ENCODE assay signal across 15 mouse cellular contexts in genomic region chr9:37025913-37026312, GRCm38 (mm10).
DNase-seq lines count a peak whose midpoint lies in the region; ATAC-seq and TF ChIP-seq lines count a peak whose summit lies in the region.
"Had no signal": no experiment of that assay in that cellular context is flagged by ENCODE, and none has a peak within 500 bp of the region (broad histone marks: within the 10 kb centered on the region; RNA-seq: fewer than 3 reads in every experiment).

No protein-coding gene starts in this region.

- 12% methylated on average over 3 of the region's 3 CpGs for WGBS in forebrain, embryonic 16.5 days
- WGBS in hindbrain, embryonic 16.5 days = 20% methylated on average over 3 of the region's 3 CpGs
- 7% methylated on average over 3 of the region's 3 CpGs for WGBS in neural tube, embryonic 12.5 days

- no peaks in the 10 kb centered on the region for H3K36me3 ChIP-seq in forebrain, embryonic 16.5 days (ENCODE audit: control insufficient read depth, insufficient read depth)
- H3K36me3 ChIP-seq in hindbrain, embryonic 16.5 days (ENCODE audit: control insufficient read depth, insufficient read depth, low read length) = no peaks in the 10 kb centered on the region
- no peaks in the 10 kb centered on the region for H3K36me3 ChIP-seq in neural tube, embryonic 12.5 days

- intact Hi-C loops in left cerebral cortex, adult 2 months (cut with DNase I) = no loop called here

- no peak overlapping the region for H3K4me3 ChIP-seq in left cerebral cortex, adult 2 months
- H3K4me3 ChIP-seq in forebrain, embryonic 16.5 days (replicated peaks; ENCODE audit: low read length) = no peak overlapping the region
- H3K4me3 ChIP-seq in hindbrain, embryonic 16.5 days (ENCODE audit: low read length) = no peak overlapping the region
- no peak overlapping the region for H3K4me3 ChIP-seq in neural tube, embryonic 12.5 days

- no peak overlapping the region for H3K4me2 ChIP-seq in forebrain, embryonic 16.5 days (ENCODE audit: low read length)
- H3K4me2 ChIP-seq in hindbrain, embryonic 16.5 days (ENCODE audit: low read length) = no peak overlapping the region
- 0 out of 2 replicates have a peak overlapping the region, but pooled peaks have one; percentile 7 for H3K4me2 ChIP-seq in neural tube, embryonic 12.5 days (replicated peaks)

- H3K27me3 ChIP-seq in forebrain, embryonic 16.5 days (replicated peaks; ENCODE audit: control insufficient read depth, insufficient read depth, low read length) = no peaks in the 10 kb centered on the region
- no peaks in the 10 kb centered on the region for H3K27me3 ChIP-seq in hindbrain, embryonic 16.5 days (replicated peaks; ENCODE audit: control insufficient read depth, insufficient read depth, low read length)
- no peaks in the 10 kb centered on the region for H3K27me3 ChIP-seq in neural tube, embryonic 12.5 days (replicated peaks)

- H3K4me1 ChIP-seq in forebrain, embryonic 16.5 days (replicated peaks; ENCODE audit: control insufficient read depth, insufficient read depth, low read length) = peaks cover 52% of the 10 kb centered on the region
- peaks cover 20% of the 10 kb centered on the region for H3K4me1 ChIP-seq in hindbrain, embryonic 16.5 days (ENCODE audit: control insufficient read depth, insufficient read depth, low read depth, low read length)
- peaks cover 73% of the 10 kb centered on the region for H3K4me1 ChIP-seq in neural tube, embryonic 12.5 days

- 0 out of 2 replicates have a peak overlapping the region, but pooled peaks have one; percentile 21 for H3K27ac ChIP-seq in left cerebral cortex, adult 2 months
- H3K27ac ChIP-seq in forebrain, embryonic 16.5 days (ENCODE audit: low read length) = peak overlapping the region; percentile 79
- 0 out of 2 replicates have a peak overlapping the region, but pooled peaks have one; percentile 31 for H3K27ac ChIP-seq in hindbrain, embryonic 16.5 days (ENCODE audit: low read depth, low read length)
- 0 out of 2 replicates have a peak overlapping the region, but pooled peaks have one; percentile 33 for H3K27ac ChIP-seq in neural tube, embryonic 12.5 days

- no peak for TF ChIP-seq CTCF in left cerebral cortex, adult 2 months (IDR thresholded peaks at IDR 0.05)

- DNase-seq in left cerebral cortex, adult 2 months (ENCODE audit: extremely low spot score in 1 of 2, low spot score in 2 of 2) = no peak
- no peak for DNase-seq in left cerebral cortex, adult 9 months (ENCODE audit: low spot score in 2 of 2)
- DNase-seq in heart, postnatal 4 days = no peak
- DNase-seq in natural killer cell, adult 2 months (ENCODE audit: low spot score in 2 of 2) = no peak
- no peak for DNase-seq in yolk sac, embryonic 10.5 days (ENCODE audit: low spot score)
- DNase-seq: adrenal gland, adult 2 months; cerebellum, adult 18-20 months; gastrocnemius, postnatal 25 days; kidney, adult 9 months; liver; liver, postnatal 0 days; lung, postnatal 14 days had no signal

- H3K9ac ChIP-seq in forebrain, embryonic 16.5 days (replicated peaks; ENCODE audit: low read depth, low read length) = no peak overlapping the region
- H3K9ac ChIP-seq in hindbrain, embryonic 16.5 days (ENCODE audit: low read depth, low read length) = no peak overlapping the region
- no peak overlapping the region for H3K9ac ChIP-seq in neural tube, embryonic 12.5 days
- H3K9ac ChIP-seq: liver, postnatal 0 days had no signal

- H3K9me3 ChIP-seq in forebrain, embryonic 16.5 days (ENCODE audit: control insufficient read depth, low read length) = no peaks in the 10 kb centered on the region
- no peaks in the 10 kb centered on the region for H3K9me3 ChIP-seq in hindbrain, embryonic 16.5 days (ENCODE audit: control insufficient read depth, low read length)
- no peaks in the 10 kb centered on the region for H3K9me3 ChIP-seq in neural tube, embryonic 12.5 days

- ATAC-seq in forebrain, embryonic 16.5 days = peak; percentile 78
- no peak for ATAC-seq in hindbrain, embryonic 16.5 days
- ATAC-seq in neural tube, embryonic 12.5 days (ENCODE audit: low FRiP score, low read depth) = peak; percentile 58
- ATAC-seq: liver, postnatal 0 days had no signal

Comparison
In these comparisons a context has a peak if more than half of its experiments do, and no peak if none do; other contexts are left out.
1. H3K27ac ChIP-seq: peak in every context shown above with its lines; median percentile 79 in forebrain, embryonic 16.5 days; 33 in neural tube, embryonic 12.5 days; 31 in hindbrain, embryonic 16.5 days; 21 in left cerebral cortex, adult 2 months.